Mouse (Mus musculus) layer of hippocampus, adult 2 months (tissue): ENCODE results near the gene Slc4a8. TPM values are rescaled to one million over a fixed set of nuclear protein-coding genes. Genes with fewer than 3 reads are reported as not detected.

ENCODE experiments used
- DNase-seq, 2 experiments: peaks; one replicate each; pipeline ENCODE4 v3.0.0; 2022; ENCODE audit warnings: low spot score in 2 of 2
- H3K27ac ChIP-seq: fragments of 200-600 bp; 2 replicates; pipeline ENCODE4 v1.8.1; 2022
- H3K4me3 ChIP-seq: fragments of 200-600 bp; 2 replicates; pipeline ENCODE4 v1.8.1; 2022; ENCODE audit warnings: mild to moderate bottlenecking
- CTCF ChIP-seq: fragments of 200-600 bp; conservative IDR thresholded peaks from 2 replicates; pipeline ENCODE4 v1.8.1; 2022; ENCODE audit warnings: antibody characterized with exemption, mild to moderate bottlenecking, moderate library complexity
- long read RNA-seq, 2 experiments: library from polyadenylated mRNA; stranded (forward); transcript quantifications; one replicate each; pipeline ENCODE4 v2.0.0; 2021; ENCODE audit warnings: borderline mapping rate in 2 of 2
- total RNA-seq, 2 experiments: library from RNA; stranded (reverse); gene quantifications; 2 replicates each; pipeline ENCODE4 v1.2.3; 2021

The Slc4a8 gene
- total RNA-seq, result 10 to 100 TPM; 77.4 to 94.2 TPM
- long read RNA-seq, experiment 1, full-length matches to known transcripts, result 12 of 38 reads
- long read RNA-seq, experiment 1, partial matches to known transcripts, result 10 of 38 reads
- long read RNA-seq, experiment 1, other reads (novel, unspliced or antisense), result 16 of 38 reads
- long read RNA-seq, experiment 2, full-length matches to known transcripts, result 14 of 46 reads
- long read RNA-seq, experiment 2, partial matches to known transcripts, result 11 of 46 reads
- long read RNA-seq, experiment 2, other reads (novel, unspliced or antisense), result 21 of 46 reads

DNA sequence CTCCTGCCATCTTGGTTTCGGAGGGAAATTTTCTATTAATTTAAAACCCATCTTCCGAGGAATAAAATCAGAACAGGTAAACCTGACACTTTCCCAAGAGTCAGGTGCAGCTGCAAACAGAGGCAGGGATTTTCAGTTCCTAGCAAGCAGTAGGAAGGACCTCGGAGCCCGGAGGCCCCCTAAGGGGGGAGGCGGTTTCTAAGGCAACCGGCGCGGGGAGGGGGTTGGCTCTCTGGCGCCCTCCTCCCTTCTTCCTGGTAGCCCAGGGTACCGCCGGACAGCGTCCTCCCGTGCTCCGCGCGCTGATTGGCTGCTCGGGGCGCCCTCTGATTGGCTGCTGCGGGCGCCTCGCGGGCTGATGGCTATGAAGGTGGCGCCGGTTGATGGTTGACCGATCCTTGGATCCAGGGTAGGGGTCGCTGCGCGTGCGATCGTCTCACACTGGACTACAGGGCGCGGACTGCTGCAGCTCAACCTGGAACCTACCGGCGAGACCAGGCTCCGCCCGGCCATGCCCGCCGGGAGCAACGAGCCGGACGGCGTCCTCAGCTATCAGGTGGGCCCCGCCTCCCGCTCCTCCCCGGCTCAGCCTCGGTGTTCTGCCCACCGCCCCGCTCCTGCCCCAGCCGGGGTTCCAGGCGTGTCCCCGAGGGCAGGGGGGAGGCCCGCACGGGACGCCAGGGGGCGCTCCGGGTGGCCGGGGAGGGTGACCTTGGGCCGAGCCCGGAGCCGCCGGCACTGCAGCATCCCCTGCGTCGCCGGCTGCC, at the start of gene Slc4a8:
TSS of gene Slc4a8 (plus strand) at position 329 of the 767 bp plus-strand sequence.
- DNase-seq, result peak; percentile 93 to 95
- TF ChIP-seq CTCF, result peak; percentile 75
- Histone ChIP-seq H3K4me3 (peak within 1 kb of the TSS; percentile 88), H3K27ac (peak within 1 kb of the TSS; percentile 92)

DNA sequence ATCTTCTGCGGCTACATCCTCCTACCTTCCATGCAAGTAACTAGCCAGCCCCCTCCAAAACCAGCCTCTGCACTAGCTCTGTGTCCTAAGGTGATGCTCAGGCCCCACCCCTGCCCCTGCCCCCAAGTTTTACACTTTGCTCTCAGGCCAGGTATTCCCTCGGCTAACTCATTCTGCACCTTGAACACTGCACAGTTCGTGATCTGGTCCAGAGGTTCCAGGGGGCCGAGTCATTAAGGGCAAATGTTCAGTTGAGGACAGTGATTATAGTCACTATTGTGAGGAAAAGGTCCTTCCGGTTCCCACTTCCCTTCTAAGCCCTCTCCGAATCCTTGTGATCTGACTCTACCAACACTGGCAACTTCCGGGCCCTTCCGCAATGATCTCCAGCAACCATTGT, 47.1 kb upstream of the Slc4a8 start:
- no peak for TF ChIP-seq CTCF
- DNase-seq, result no peak
- Histone ChIP-seq H3K4me3 (no peak overlapping the region), H3K27ac (no peak overlapping the region)

DNA sequence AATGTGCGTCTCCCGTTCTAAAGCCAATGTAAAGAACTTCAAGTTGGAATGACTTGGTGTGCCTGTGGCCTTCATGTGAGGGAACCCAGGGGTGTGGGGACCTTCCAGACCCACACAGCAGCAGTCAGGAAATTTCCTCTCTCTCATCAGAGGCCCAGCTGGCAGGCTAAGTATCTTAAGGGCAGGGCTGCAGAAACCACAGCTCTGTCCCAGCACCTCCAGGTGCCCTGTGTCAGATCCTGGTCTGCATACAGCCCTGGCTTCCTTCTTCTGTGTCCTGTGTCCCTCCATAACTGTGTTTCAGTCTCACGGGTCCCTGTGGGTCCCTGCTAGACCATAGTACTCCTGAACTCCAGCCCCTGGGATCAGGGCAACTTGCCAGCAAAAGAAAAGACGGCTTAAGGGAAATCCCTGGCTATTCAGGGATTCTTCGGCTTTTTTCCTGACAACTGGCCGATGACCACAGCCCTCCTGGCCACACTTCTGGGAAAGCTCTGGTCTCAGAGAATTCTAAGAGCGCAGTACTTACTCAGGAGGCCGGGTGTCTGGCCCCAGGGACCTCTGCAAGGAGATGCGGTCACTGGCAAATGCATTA, 46.1 kb upstream of the Slc4a8 start:
- Histone ChIP-seq H3K27ac (no peak overlapping the region), H3K4me3 (no peak overlapping the region)
- TF ChIP-seq CTCF, result no peak
- no peak for DNase-seq

DNA sequence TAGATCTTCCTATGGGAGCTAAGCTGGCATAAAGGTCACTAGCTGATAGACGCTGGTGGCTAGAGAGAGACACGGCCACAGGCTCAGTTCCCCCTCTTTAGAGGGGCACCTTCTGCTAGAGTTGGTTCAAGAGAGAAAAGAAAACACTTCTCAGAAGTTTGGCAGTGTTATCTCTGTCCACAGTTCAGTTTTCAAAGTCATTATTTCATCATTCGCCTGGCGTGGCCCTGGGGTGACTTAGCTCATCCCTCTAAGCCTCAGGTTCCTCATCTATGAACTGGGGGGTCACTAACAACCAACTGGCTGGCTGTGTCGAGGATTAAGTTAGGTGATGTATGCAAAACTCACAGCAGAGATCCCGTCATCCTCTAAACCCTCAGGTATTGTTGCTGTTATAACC, 43.6 kb upstream of the Slc4a8 start:
- Histone ChIP-seq H3K4me3 (no peak overlapping the region), H3K27ac (no peak overlapping the region)
- no peak for DNase-seq
- no peak for TF ChIP-seq CTCF

DNA sequence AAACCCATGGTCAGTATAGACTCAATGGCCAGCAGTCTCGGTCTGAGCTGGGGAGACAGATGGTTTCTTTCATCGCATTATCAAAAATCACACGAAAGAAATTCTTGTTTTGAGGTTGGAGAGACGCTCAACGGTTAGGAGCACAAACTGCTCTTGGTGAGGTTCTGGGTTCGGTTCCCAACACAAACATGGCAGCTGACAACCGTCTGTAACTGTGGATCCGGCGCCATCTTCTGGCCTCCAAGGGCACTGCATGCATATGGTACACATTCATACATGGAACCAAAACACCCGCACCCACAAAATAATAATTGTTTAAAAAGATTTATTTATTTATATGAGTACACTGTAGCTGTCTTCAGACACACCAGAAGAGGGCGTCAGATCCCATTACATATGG, 43.0 kb upstream of the Slc4a8 start:
- no peak overlapping the region for H3K4me3 ChIP-seq
- H3K27ac ChIP-seq, result no peak overlapping the region
- peak; percentile 61 for TF ChIP-seq CTCF
- DNase-seq, result no peak

DNA sequence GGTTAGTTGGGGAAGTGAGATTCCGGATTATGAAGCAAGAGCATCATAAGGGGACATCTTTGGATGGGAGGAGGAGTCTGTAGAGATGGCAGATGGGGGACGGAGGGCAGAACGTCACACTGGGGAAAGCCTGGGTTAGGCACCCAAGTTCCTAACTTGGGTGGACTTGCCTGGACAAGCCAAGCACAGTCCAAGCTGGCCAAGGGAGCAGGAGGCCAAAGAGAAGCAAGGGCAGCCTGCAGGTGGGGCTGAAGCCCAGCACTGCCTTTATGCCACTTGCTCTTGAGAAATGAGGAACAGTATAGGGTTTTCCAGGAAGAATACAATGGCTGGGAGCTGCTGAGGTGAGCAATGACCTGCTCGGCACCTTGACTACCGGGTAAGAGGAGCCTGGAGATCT, 42.3 kb upstream of the Slc4a8 start:
- TF ChIP-seq CTCF, result no peak
- no peak overlapping the region for H3K4me3 ChIP-seq
- no peak for DNase-seq
- no peak overlapping the region for H3K27ac ChIP-seq

DNA sequence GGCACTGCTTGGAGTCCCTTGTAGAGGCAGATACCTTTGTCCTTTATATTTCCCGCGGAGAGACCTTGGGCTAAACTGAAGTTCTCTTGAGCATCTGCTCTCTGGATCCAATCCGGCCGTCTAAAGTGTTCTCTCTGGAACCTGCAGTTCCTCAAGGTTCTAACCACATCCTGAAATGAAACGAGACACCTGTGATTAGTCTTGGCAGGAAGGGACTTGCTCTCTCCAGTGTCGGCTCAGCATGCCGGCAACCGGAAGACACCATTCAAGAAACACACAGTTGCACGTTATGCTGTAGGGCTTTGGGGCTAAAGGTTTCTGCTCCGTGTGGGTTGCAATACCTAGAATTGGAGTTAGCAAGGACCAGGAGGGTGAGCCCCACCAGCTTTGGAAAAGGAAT, 41.5 kb upstream of the Slc4a8 start:
- Histone ChIP-seq H3K4me3 (no peak overlapping the region), H3K27ac (no peak overlapping the region)
- no peak for TF ChIP-seq CTCF
- no peak for DNase-seq

DNA sequence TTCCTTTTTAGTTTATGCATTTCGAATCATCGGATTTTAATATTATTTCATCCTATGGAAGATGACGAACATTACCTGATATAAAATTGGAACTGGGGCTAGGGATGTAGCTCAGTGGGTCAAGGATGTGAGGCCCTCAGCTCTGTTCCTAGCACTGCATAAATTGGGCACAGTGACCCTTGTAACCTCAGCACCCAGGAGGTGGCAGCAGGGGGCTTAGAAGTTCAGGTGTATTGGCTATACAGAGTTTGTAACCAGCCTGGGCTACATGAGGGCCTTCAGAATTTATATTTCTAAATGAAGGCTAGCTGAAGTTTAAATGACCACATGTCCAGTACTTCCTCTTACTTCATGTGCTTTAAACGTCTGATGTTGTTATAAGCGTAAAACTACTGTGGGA, 40.1 kb upstream of the Slc4a8 start:
- TF ChIP-seq CTCF, result no peak
- Histone ChIP-seq H3K4me3 (no peak overlapping the region), H3K27ac (no peak overlapping the region)
- DNase-seq, result no peak

DNA sequence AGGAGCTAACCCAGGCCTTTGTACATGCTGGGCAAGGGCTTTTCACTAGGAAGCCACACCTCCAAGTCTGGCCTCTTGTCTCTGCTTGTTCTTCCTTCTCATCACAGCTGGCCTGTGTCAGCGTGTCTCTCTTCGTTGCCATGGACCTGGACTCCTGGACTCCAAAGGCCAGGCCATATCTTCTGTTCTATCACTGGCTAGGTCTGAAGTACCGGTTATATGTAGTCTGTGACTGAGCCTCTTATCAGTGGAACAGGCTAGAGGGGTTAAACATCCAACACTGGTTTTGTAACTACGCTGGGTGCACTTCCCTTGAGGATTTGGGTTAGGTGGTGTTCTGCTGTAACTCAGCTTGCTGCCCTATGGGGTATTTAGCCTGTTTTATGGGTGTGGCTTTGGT, 39.5 kb upstream of the Slc4a8 start:
- DNase-seq, result no peak
- no peak overlapping the region for H3K4me3 ChIP-seq
- no peak for TF ChIP-seq CTCF
- H3K27ac ChIP-seq, result no peak overlapping the region

DNA sequence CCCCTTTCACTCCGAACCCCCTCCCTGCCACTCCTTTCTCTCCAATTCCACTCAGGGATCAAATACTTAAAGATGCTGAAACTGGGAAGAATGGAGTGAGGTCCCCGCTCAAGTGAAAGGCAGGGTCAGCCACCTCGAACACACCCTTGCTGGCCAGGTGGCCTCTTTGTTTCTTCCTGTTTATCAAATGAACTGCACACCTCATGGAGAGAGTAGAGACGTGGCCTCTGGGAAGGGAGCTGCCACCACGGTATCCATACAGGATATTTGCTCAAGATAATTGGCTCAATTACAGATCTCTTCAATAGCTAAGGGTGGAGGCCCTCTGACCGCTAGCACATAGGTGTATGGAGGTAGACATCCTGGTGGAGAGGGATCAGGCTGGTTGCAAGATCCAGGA, 39.0 kb upstream of the Slc4a8 start:
- no peak overlapping the region for H3K4me3 ChIP-seq
- H3K27ac ChIP-seq, result no peak overlapping the region
- no peak for DNase-seq
- no peak for TF ChIP-seq CTCF

DNA sequence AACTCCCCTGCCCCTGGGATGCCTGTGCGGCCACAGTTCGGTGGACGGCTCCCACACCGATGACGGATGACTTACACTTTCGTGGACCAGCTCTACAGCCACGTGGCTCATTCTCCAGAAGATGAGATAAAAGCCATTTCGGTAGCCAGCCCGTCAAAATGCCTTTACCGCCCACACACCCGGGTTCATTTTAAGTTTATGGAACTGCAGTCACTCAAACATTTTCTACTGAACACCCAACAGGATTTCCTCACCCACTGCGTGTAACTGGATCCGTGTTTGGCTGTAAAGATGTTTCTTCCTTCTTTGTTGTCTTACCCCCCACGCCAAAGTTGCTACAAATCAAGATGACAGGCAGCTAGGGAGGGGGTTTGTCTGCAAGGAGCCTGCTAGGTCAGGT, 38.0 kb upstream of the Slc4a8 start:
- DNase-seq, result no peak
- no peak for TF ChIP-seq CTCF
- Histone ChIP-seq H3K27ac (no peak overlapping the region), H3K4me3 (no peak overlapping the region)

DNA sequence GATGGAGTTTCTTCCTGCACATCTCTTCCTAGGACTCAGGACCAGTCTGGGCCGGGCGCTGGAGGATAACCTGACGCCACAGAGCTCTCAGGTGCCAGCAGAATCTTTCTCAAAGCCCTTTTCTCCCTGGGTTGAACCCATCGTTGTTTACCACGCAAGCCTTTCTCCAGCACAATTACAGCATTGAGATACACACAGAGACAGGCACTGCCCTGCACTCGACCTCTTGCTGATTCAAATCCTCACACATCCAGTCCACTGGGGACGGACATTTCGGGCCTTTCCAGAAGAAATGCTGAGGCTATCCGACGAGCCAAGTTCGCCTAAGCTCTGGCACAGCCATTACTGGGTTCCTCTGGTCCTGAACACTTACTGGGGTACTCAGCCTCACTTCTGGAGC, 34.8 kb upstream of the Slc4a8 start:
- TF ChIP-seq CTCF, result no peak
- Histone ChIP-seq H3K4me3 (no peak overlapping the region), H3K27ac (peak overlapping the region; percentile 70)
- no peak for DNase-seq

DNA sequence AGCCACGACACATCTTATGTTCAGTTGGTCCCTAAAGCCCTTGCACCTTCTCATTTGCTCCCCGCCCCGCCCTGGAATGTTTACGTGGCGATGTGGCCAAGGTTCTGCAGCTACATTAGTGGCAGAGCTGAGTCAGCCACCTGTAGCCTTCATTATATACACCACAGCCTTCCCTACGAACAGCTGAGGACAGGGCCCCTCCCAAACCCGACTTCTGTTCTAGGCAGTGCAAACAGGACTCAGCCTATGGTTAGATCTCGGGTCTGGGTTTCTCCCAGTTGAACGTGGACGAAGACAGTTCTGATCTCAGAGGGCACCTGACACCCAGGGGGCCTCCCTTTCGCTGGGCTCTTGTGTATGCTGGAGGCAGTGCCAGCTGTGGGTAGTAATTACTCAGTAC, 33.7 kb upstream of the Slc4a8 start:
- no peak overlapping the region for H3K4me3 ChIP-seq
- peak overlapping the region; percentile 70 for H3K27ac ChIP-seq
- no peak for DNase-seq
- no peak for TF ChIP-seq CTCF
